ENCODE assay signal across 11 mouse cellular contexts in the genomic region with DNA sequence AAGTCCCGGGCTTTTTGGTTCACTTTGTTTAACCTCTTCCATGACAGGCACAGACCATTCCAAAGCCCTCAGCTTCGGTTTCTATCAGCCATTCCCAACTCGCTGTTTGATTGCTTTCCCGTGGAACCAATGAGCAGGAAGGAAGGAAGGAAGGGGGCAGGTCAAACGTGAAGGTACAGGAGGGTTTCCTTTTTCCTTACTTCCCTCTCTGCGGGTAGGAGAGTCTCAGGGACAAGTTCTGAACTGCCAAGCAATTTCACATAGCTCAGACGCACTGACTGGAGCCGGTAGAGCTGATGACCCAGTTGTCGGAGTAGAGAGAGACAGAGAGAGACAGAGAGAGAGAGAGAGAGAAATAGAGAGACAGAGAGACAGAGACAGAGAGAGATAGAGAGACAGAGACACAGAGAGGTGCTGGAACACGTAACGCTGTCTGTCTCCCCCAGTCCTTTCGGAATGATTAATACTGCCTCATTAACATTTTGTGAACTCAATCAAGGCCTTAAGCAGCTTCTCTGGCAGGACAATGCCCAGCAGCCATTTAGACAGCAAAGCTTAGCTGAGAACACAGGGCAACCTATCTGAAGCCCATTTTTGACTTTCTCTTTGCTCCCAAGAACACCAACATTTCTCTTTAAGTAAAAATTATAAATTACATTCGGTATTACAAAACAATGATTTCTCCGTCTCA. TPM values are rescaled to one million over a fixed set of nuclear protein-coding genes. Genes with fewer than 3 reads are reported as not detected.
A peak's percentile ranks its signal among the peaks of the same experiment; 100 is the strongest.
DNase-seq lines count a peak whose midpoint lies in the region; ATAC-seq and TF ChIP-seq lines count a peak whose summit lies in the region.
"Had no signal": no experiment of that assay in that cellular context is flagged by ENCODE, and none has a peak within 500 bp of the region (broad histone marks: within the 10 kb centered on the region; RNA-seq: fewer than 3 reads in every experiment).

No protein-coding gene starts in this region.

- H3K27ac ChIP-seq in kidney, adult 2 months (ENCODE audit: insufficient read depth, low read depth, low read length): peak overlapping the region; percentile 49
- H3K27ac ChIP-seq in embryonic facial prominence, embryonic 12.5 days: 0 out of 2 replicates have a peak overlapping the region, but pooled peaks have one; percentile 1

- H3K27me3 ChIP-seq in kidney, adult 2 months (replicated peaks; ENCODE audit: control insufficient read depth, insufficient read depth, low read length): no peaks in the 10 kb centered on the region
- H3K27me3 ChIP-seq in embryonic facial prominence, embryonic 12.5 days: no peaks in the 10 kb centered on the region
- H3K27me3 ChIP-seq: neural tube, embryonic 13.5 days had no signal

- 48% methylated on average over 14 of the region's 14 CpGs for WGBS in kidney, adult 2 months
- WGBS in embryonic facial prominence, embryonic 12.5 days: 60% methylated on average over 14 of the region's 14 CpGs
- 30% methylated on average over 14 of the region's 14 CpGs for WGBS in lung, adult 2 months

- ATAC-seq in embryonic facial prominence, embryonic 12.5 days (ENCODE audit: insufficient number of reproducible peaks, insufficient read depth, low FRiP score, low TSS enrichment): no peak

- peak; percentile 56 for DNase-seq in kidney, adult 2 months
- DNase-seq in kidney, adult 18-20 months: no peak
- DNase-seq in lung, adult 2 months: peak; percentile 49
- peak; percentile 47 for DNase-seq in retina, embryonic 14.5 days (ENCODE audit: low spot score)
- no peak for DNase-seq in frontal cortex, postnatal 10 days (ENCODE audit: low spot score in 2 of 2)
- no peak for DNase-seq in urinary bladder, postnatal 10 days (ENCODE audit: low spot score)
- DNase-seq in cerebellum, postnatal 25 days: no peak
- DNase-seq: cerebellum, adult 11 months; heart, adult 18-20 months had no signal

- H3K9ac ChIP-seq in embryonic facial prominence, embryonic 12.5 days: no peak overlapping the region
- H3K9ac ChIP-seq: neural tube, embryonic 13.5 days had no signal

- H3K9me3 ChIP-seq in embryonic facial prominence, embryonic 12.5 days: no peaks in the 10 kb centered on the region
- H3K9me3 ChIP-seq: neural tube, embryonic 13.5 days had no signal

- no peak for TF ChIP-seq CTCF in kidney, adult 2 months (conservative IDR thresholded peaks at IDR 0.05; ENCODE audit: insufficient read depth, insufficient read length, low read depth, low read length)
- TF ChIP-seq CTCF in lung, adult 2 months (IDR thresholded peaks at IDR 0.05; ENCODE audit: insufficient read depth, low read length): no peak

- H3K4me1 ChIP-seq in kidney, adult 2 months (ENCODE audit: control insufficient read depth, insufficient read depth, low read length): no peaks in the 10 kb centered on the region; the same call in 1 of the 2 replicates
- no peaks in the 10 kb centered on the region; the same call in 1 of the 2 replicates for H3K4me1 ChIP-seq in embryonic facial prominence, embryonic 12.5 days
- no peaks in the 10 kb centered on the region; the same call in 1 of the 2 replicates for H3K4me1 ChIP-seq in lung, adult 2 months (ENCODE audit: control insufficient read depth, insufficient read depth, low read length)

- no peaks in the 10 kb centered on the region for H3K36me3 ChIP-seq in kidney, adult 2 months (ENCODE audit: control insufficient read depth, insufficient read depth, low read length)
- no peaks in the 10 kb centered on the region for H3K36me3 ChIP-seq in embryonic facial prominence, embryonic 12.5 days
- H3K36me3 ChIP-seq: neural tube, embryonic 13.5 days had no signal

- no peak for TF ChIP-seq POLR2A in kidney, adult 2 months (IDR thresholded peaks at IDR 0.05; ENCODE audit: low read depth, low read length)
- no peak; the same call in 1 of the 2 replicates for TF ChIP-seq POLR2A in lung, adult 2 months (IDR thresholded peaks at IDR 0.05; ENCODE audit: borderline replicate concordance, extremely low read depth, low read depth, low read length)

- no peak overlapping the region for H3K4me3 ChIP-seq in kidney, adult 2 months (ENCODE audit: insufficient read depth, low read depth, low read length)
- no peak overlapping the region for H3K4me3 ChIP-seq in embryonic facial prominence, embryonic 12.5 days
- peak overlapping the region; percentile 36 for H3K4me3 ChIP-seq in lung, adult 2 months (replicated peaks; ENCODE audit: extremely low read depth, low read depth, low read length)
- H3K4me3 ChIP-seq: neural tube, embryonic 13.5 days had no signal

- no peak overlapping the region for H3K4me2 ChIP-seq in embryonic facial prominence, embryonic 12.5 days (replicated peaks)
- H3K4me2 ChIP-seq: neural tube, embryonic 13.5 days had no signal

RNA-seq across cellular contexts. Expression of a gene that starts 13.1 kb away (rescaled TPM):
- polyA plus RNA-seq in kidney, adult 2 months (2012; rRNA removed): 88.6 and 92.7 TPM in 2 replicates
- polyA plus RNA-seq in embryonic facial prominence, embryonic 12.5 days (2016; fragmentation: Nextera tagmentation; extraction: Ambion mirVana): 118 and 122 TPM in 2 replicates
- polyA plus RNA-seq in lung, adult 2 months (2012; rRNA removed): 18.7 and 22.5 TPM in 2 replicates

Comparison
In these comparisons a context has a peak if more than half of its experiments do, and no peak if none do; other contexts are left out.
1. DNase-seq: peak in kidney, adult 2 months (single experiment), lung, adult 2 months (single experiment) and retina, embryonic 14.5 days (single experiment); none in kidney, adult 18-20 months (single experiment), frontal cortex, postnatal 10 days (0 of 2), urinary bladder, postnatal 10 days (single experiment) and cerebellum, postnatal 25 days (0 of 2).